Mouse (Mus musculus) hindbrain, embryonic 14.5 days (tissue): ENCODE data around the gene Ccnyl1. TPM values are rescaled to one million over a fixed set of nuclear protein-coding genes. Genes with fewer than 3 reads are reported as not detected.

Experiments
- ATAC-seq: fragments of 200-750 bp; cut with Nextera tagmentation; 2 replicates; pipeline ENCODE4 v1.8.0; 2017; ENCODE audit warnings: moderate number of reproducible peaks, mild to moderate bottlenecking, moderate TSS enrichment, moderate library complexity; ENCODE audit not compliant: low FRiP score
- DNase-seq: peaks from one replicate; pipeline ENCODE4 v3.0.0-alpha.2; 2015; ENCODE audit warnings: low spot score
- H3K27ac ChIP-seq: fragments of 300-500 bp; sonication (generic); 2 replicates; pipeline ENCODE4 v1.5.1; 2014; ENCODE audit warnings: mild to moderate bottlenecking, moderate library complexity
- H3K27me3 ChIP-seq: fragments of 300-500 bp; sonication (generic); 2 replicates; pipeline ENCODE4 v1.6.1; 2014; ENCODE audit warnings: mild to moderate bottlenecking, low read length, mixed read lengths; ENCODE audit not compliant: control insufficient read depth, insufficient read depth
- H3K36me3 ChIP-seq: fragments of 300-500 bp; sonication (generic); replicated peaks from 2 replicates; pipeline ENCODE4 v1.6.1; 2014; ENCODE audit not compliant: control insufficient read depth, insufficient read depth
- H3K4me1 ChIP-seq: fragments of 300-500 bp; sonication (generic); replicated peaks from 2 replicates; pipeline ENCODE4 v1.6.1; 2014; ENCODE audit warnings: antibody characterized with exemption, low read length, mixed read lengths; ENCODE audit not compliant: control insufficient read depth, insufficient read depth
- H3K4me2 ChIP-seq: fragments of 300-500 bp; sonication (generic); replicated peaks from 2 replicates; pipeline ENCODE4 v1.6.1; 2014; ENCODE audit warnings: mild to moderate bottlenecking, moderate library complexity
- H3K4me3 ChIP-seq: fragments of 300-500 bp; sonication (generic); replicated peaks from 2 replicates; pipeline ENCODE4 v1.5.1; 2014; ENCODE audit warnings: mild to moderate bottlenecking, low read length
- H3K9ac ChIP-seq: fragments of 300-500 bp; sonication (generic); 2 replicates; pipeline ENCODE4 v1.6.1; 2014
- H3K9me3 ChIP-seq: fragments of 300-500 bp; sonication (generic); 2 replicates; pipeline ENCODE4 v1.6.1; 2016; ENCODE audit warnings: low read length; ENCODE audit not compliant: control insufficient read depth
- WGBS: fragments of 180-500 bp; shearing (Covaris S2); extraction: QIAGEN DNeasy Blood & Tissue Kit; methylation state at CpG from one replicate; pipeline ENCODE4 v1.1.7; 2014; 5-methylcytosine and 5-hydroxymethylcytosine counted together
- polyA plus RNA-seq: library from polyadenylated mRNA; unstranded; fragments of >200 nt; fragmentation: Nextera tagmentation; extraction: Ambion mirVana; gene quantifications from 2 replicates; pipeline ENCODE4 v1.2.1, GENCODE M21; 2014

Ccnyl1 gene
- polyA plus RNA-seq, 1 experiment from 2014 or later, result 7.6 TPM

DNA sequence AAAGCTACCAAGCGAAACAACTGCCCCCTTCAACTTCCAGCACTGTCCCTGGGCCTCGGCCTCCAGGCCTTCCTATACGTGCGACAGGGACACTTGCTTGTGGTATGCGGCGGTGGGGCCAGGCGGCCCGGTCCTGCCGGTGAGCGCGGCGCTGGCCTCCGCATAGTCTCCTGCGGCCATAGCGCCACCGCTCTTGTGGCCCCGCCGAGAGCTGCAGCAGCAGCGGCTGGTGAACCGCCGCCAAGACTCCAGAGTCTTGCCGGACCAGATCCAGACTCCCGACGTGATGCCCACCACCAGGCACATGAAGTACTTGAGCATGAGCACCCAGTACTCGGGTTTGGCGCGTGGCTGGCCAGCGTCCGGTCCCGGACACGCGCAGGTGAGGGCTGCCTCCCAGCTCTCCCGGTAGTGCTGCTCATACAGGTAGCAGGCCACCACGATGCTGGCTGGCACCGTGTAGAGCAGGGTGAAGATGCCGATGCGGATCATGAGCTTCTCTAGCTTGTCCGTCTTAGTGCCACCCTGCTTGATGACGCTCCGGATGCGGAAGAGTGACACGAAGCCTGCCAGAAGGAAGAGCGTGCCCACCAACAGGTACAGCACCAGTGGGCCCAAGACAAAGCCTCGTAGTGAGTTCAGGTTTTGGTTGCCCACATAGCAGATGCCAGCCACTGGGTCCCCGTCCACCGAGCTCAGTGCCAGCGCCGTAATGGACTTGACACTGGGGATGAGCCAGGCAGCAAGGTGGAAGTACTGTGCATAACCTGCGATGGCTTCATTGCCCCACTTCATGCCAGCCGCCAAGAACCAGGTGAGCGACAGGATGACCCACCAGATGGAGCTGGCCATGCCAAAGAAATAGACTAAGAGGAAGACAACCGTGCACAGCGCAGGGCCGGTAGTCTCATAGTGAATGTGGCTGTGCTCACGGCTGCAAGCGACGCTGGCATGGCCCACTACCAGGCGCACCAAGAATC lies 44.8 kb downstream of the Ccnyl1 start:
- peak overlapping the region; percentile 98 for H3K4me2 ChIP-seq
- peaks cover 27% of the 10 kb centered on the region for H3K4me1 ChIP-seq
- H3K27ac ChIP-seq, result no peak overlapping the region
- 42% methylated on average over 58 of the region's 58 CpGs for WGBS
- H3K9ac ChIP-seq, result no peak overlapping the region
- H3K4me3 ChIP-seq, result peak overlapping the region; percentile 60
- no peak for DNase-seq
- H3K36me3 ChIP-seq, result no peaks in the 10 kb centered on the region
- peak; percentile 1; the same call in 1 of the 2 replicates for ATAC-seq
- H3K27me3 ChIP-seq, result peaks cover 72% of the 10 kb centered on the region
- H3K9me3 ChIP-seq, result no peaks in the 10 kb centered on the region

DNA sequence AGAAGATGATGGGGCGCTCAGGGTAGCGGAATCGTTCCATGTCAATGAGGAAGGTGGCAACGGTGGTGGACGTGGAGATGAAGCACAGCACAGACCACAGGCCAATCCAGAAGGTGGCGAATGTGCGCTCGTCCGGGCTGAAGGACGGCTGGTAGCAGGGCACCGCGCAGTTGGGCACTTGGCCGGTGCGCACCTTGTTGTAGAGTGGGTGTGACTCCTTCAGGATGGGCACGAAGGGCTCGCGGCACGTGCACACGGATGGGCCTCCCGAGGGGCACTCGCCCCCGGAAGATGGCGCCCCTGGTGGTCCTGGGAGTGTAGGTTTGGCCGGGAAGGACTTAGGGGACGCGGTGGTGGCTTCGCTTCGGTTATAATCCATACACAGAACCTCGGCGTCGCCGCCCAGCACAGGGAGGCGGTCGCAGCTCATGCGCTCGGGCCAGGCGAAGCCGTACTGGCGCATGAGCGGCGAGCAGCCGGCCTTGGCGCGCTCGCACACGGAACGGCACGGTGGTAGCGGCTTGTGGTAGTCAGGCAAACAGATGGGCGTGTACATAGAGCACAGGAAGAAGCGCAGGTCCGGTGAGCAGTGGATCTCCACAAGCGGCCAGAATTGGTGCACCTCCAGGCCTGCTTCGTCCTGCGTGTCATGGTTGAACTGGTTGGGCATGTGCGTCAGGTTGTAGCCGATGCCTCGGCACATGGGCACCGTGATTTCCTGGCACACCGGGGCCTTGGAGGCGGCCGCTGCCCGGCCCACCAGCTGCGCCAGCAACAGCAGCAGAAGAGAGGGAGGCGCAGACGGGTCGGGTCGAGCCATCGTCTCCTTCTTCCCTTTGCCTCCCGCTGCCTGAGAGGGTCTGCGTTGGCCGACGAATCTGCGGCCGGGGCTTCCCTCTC lies 45.8 kb downstream of the Ccnyl1 start:
- 11% methylated on average over 75 of the region's 75 CpGs for WGBS
- ATAC-seq, result peak; percentile 24
- no peaks in the 10 kb centered on the region for H3K9me3 ChIP-seq
- peak; percentile 39 for DNase-seq
- peak overlapping the region; percentile 98 for H3K4me2 ChIP-seq
- no peaks in the 10 kb centered on the region for H3K36me3 ChIP-seq
- H3K4me1 ChIP-seq, result peaks cover 27% of the 10 kb centered on the region
- H3K27me3 ChIP-seq, result peaks cover 72% of the 10 kb centered on the region
- H3K27ac ChIP-seq, result no peak overlapping the region
- H3K4me3 ChIP-seq, result peak overlapping the region; percentile 60
- peak overlapping the region; percentile 40 for H3K9ac ChIP-seq

DNA sequence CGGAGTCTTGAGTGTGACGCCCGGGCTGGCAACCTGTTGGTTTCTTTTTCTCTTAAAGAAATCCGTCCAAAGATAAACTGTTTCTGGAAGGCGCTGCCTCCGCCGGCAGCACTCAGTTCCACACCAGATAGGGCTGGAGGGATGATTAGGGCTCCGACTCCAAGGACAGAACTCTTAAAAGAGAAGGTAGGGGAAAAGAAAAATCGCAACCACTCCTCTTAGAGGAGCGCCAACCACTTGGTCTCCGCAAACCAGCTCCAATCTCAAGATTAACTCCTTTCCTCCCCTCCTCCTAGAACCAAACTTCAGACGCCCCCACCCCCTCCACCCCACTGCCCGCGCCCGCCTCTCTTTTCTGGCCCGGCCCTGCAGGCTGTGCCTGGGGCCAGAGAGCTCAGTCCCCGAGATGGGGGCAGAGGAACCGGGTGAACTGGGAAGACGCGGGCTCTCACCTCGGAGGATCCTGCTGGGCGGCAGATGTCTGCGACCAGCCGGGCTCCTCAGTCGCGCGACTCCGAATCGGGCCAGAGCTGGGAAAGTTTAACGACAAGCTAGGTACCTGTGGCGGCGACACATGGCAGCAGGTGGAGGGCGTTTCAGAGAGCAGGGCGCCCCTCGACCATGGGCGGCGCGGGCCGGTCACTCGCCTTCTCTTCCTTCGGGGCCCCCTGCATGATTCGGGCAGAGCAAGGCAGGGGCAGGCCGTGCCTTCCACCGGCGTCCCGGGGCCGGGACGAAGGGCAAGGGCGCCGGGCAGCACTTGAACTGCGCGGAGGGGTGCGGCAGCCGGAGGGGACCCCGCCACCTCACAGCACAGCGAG lies 46.6 kb downstream of the Ccnyl1 start:
- peaks cover 27% of the 10 kb centered on the region for H3K4me1 ChIP-seq
- peak overlapping the region; percentile 60 for H3K4me3 ChIP-seq
- DNase-seq, result no peak
- peaks cover 68% of the 10 kb centered on the region for H3K27me3 ChIP-seq
- no peak; the same call in 1 of the 2 replicates for ATAC-seq
- peak overlapping the region; percentile 54 for H3K9ac ChIP-seq
- H3K9me3 ChIP-seq, result no peaks in the 10 kb centered on the region
- no peaks in the 10 kb centered on the region for H3K36me3 ChIP-seq
- no peak overlapping the region for H3K27ac ChIP-seq
- H3K4me2 ChIP-seq, result peak overlapping the region; percentile 98
- WGBS, result under 1% methylated on average over 53 of the region's 56 CpGs

GRCm38 (mm10) chr1:64737502-64738179 lies 47.4 kb downstream of the Ccnyl1 start, which contains the start of gene Fzd5:
TSS of gene Fzd5 (minus strand) at chr1:64737751.
- 2% methylated on average over 49 of the region's 73 CpGs for WGBS
- Histone ChIP-seq H3K4me2 (peak within 1 kb of the TSS; percentile 98), H3K27ac (no peak within 1 kb of the TSS), H3K4me3 (peak within 1 kb of the TSS; percentile 60), H3K9ac (peak within 1 kb of the TSS; percentile 54), H3K9me3 (no peaks in the 10 kb centered on the region), H3K27me3 (peaks cover 61% of the 10 kb centered on the region), H3K4me1 (peaks cover 27% of the 10 kb centered on the region), H3K36me3 (no peaks in the 10 kb centered on the region)
- peak; percentile 94 for ATAC-seq
- DNase-seq, result peak; percentile 78

DNA sequence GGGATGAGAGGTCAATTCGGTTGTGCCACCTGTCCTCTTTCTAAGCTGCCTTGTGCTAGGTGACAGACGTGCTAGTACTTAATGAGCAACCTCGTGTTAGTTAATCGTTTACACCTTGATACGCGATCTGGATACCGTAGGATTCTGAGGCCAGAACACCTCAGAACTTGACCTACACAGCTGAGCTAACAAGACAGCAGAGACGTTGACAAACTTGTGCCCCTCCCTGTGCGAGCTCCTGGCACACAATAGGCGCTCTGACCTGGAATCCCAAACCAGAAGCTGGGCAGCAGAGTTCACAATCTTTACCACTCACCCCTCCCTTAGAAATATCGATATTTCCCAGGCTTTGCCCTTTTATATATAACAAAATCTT lies 47.9 kb downstream of the Ccnyl1 start:
- peak overlapping the region; percentile 60 for H3K4me3 ChIP-seq
- under 1% methylated on average over 11 of the region's 11 CpGs for WGBS
- peaks cover 27% of the 10 kb centered on the region for H3K4me1 ChIP-seq
- H3K9ac ChIP-seq, result no peak overlapping the region
- H3K27me3 ChIP-seq, result peaks cover 56% of the 10 kb centered on the region
- DNase-seq, result no peak
- no peak overlapping the region for H3K27ac ChIP-seq
- ATAC-seq, result no peak
- H3K4me2 ChIP-seq, result peak overlapping the region; percentile 98
- no peaks in the 10 kb centered on the region for H3K9me3 ChIP-seq
- H3K36me3 ChIP-seq, result no peaks in the 10 kb centered on the region

- no peak overlapping the region for H3K27ac ChIP-seq
- H3K27me3 ChIP-seq, result peaks cover 51% of the 10 kb centered on the region
- peak overlapping the region; percentile 60; the same call in 1 of the 2 replicates for H3K4me3 ChIP-seq
- no peak for ATAC-seq
- under 1% methylated on average over 14 of the region's 14 CpGs for WGBS
- no peak overlapping the region for H3K9ac ChIP-seq
- H3K9me3 ChIP-seq, result no peaks in the 10 kb centered on the region
- peaks cover 27% of the 10 kb centered on the region for H3K4me1 ChIP-seq
- DNase-seq, result no peak
- no peaks in the 10 kb centered on the region for H3K36me3 ChIP-seq
- peak overlapping the region; percentile 98 for H3K4me2 ChIP-seq
Observed at GRCm38 (mm10) chr1:64738661-64739082, 48.4 kb downstream of the Ccnyl1 start.

- Histone ChIP-seq H3K4me2 (no peak overlapping the region), H3K9ac (no peak overlapping the region), H3K27ac (no peak overlapping the region), H3K9me3 (no peaks in the 10 kb centered on the region), H3K4me1 (no peaks in the 10 kb centered on the region), H3K36me3 (no peaks in the 10 kb centered on the region), H3K4me3 (no peak overlapping the region), H3K27me3 (peaks cover 14% of the 10 kb centered on the region)
- ATAC-seq (no peak), DNase-seq (no peak)
- WGBS, result 91% methylated on average over 18 of the region's 18 CpGs
Observed at GRCm38 (mm10) chr1:64742741-64743408, 52.6 kb downstream of the Ccnyl1 start.

- H3K27me3 ChIP-seq, result no peaks in the 10 kb centered on the region; the same call in 1 of the 2 replicates
- H3K4me3 ChIP-seq, result no peak overlapping the region
- no peak overlapping the region for H3K9ac ChIP-seq
- no peak for ATAC-seq
- H3K4me2 ChIP-seq, result no peak overlapping the region
- H3K27ac ChIP-seq, result no peak overlapping the region
- no peaks in the 10 kb centered on the region for H3K4me1 ChIP-seq
- H3K9me3 ChIP-seq, result no peaks in the 10 kb centered on the region
- no peak for DNase-seq
- H3K36me3 ChIP-seq, result no peaks in the 10 kb centered on the region
Observed at GRCm38 (mm10) chr1:64744616-64745015, 54.4 kb downstream of the Ccnyl1 start.
